In the genomic region with DNA sequence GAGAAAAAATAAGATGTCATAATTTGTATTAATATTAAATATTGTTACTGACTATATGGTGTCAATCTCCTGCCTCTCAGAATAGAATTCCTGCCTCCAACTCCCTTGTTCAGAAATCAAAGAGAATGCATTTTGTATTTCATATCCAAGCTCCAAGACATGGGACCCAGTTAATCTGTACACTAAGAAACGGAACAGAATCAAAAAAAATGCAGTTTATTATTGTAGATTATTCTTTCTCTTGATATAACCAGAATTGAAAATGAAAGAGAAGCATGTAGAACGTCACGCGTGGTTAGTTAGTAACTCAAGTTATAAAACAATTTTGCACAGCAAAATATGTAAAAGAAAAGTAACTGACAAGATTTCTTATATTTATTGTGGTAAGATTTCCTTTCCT, we compare ENCODE assay signal across 15 mouse cellular contexts. TPM values are rescaled to one million over a fixed set of nuclear protein-coding genes. Genes with fewer than 3 reads are reported as not detected.
DNase-seq lines count a peak whose midpoint lies in the region; ATAC-seq and TF ChIP-seq lines count a peak whose summit lies in the region.
"Had no signal": no experiment of that assay in that cellular context is flagged by ENCODE, and none has a peak within 500 bp of the region (broad histone marks: within the 10 kb centered on the region; RNA-seq: fewer than 3 reads in every experiment).

No protein-coding gene starts in this region.

- no peak for ATAC-seq in hindbrain, embryonic 14.5 days (ENCODE audit: low FRiP score)
- ATAC-seq in lung, embryonic 14.5 days (ENCODE audit: insufficient read depth), result no peak
- no peak for ATAC-seq in embryonic facial prominence, embryonic 14.5 days (ENCODE audit: low read depth)
- no peak for ATAC-seq in limb, embryonic 14.5 days (ENCODE audit: low FRiP score, low read depth)
- ATAC-seq: activated CD4-positive, CD25-positive, alpha-beta regulatory T cell, adult 4 months; forebrain, embryonic 14.5 days had no signal

- peak overlapping the region; percentile 36; the same call in 1 of the 2 replicates for H3K9ac ChIP-seq in hindbrain, embryonic 14.5 days
- no peak overlapping the region for H3K9ac ChIP-seq in lung, embryonic 14.5 days
- no peak overlapping the region for H3K9ac ChIP-seq in embryonic facial prominence, embryonic 14.5 days (ENCODE audit: low read depth, low read length)
- H3K9ac ChIP-seq in limb, embryonic 14.5 days (ENCODE audit: low read depth, low read length, severe bottlenecking), result no peak overlapping the region
- H3K9ac ChIP-seq: heart, embryonic 12.5 days had no signal

- H3K4me2 ChIP-seq in hindbrain, embryonic 14.5 days (replicated peaks), result peak overlapping the region; percentile 42
- H3K4me2 ChIP-seq in lung, embryonic 14.5 days, result peak overlapping the region; percentile 53
- peak overlapping the region; percentile 42 for H3K4me2 ChIP-seq in embryonic facial prominence, embryonic 14.5 days (ENCODE audit: low read depth, low read length)
- H3K4me2 ChIP-seq in limb, embryonic 14.5 days (replicated peaks; ENCODE audit: low read depth, low read length, severe bottlenecking), result peak overlapping the region; percentile 20; the same call in 1 of the 2 replicates
- H3K4me2 ChIP-seq: heart, embryonic 12.5 days had no signal

- H3K4me1 ChIP-seq in hindbrain, embryonic 14.5 days (replicated peaks; ENCODE audit: control insufficient read depth, insufficient read depth, low read length), result peaks cover 3% of the 10 kb centered on the region; the same call in 1 of the 2 replicates
- H3K4me1 ChIP-seq in hindbrain, embryonic 10.5 days (replicated peaks), result peaks cover 34% of the 10 kb centered on the region
- no peaks in the 10 kb centered on the region; the same call in 1 of the 2 replicates for H3K4me1 ChIP-seq in lung, embryonic 14.5 days (ENCODE audit: insufficient read depth)
- H3K4me1 ChIP-seq in embryonic facial prominence, embryonic 14.5 days (ENCODE audit: control insufficient read depth, insufficient read depth, low read length), result peaks cover 3% of the 10 kb centered on the region; the same call in 1 of the 2 replicates
- H3K4me1 ChIP-seq in limb, embryonic 14.5 days (ENCODE audit: control insufficient read depth, insufficient read depth, low read length), result peaks cover 7% of the 10 kb centered on the region; the same call in 1 of the 2 replicates

- no peaks in the 10 kb centered on the region for H3K36me3 ChIP-seq in hindbrain, embryonic 14.5 days (replicated peaks; ENCODE audit: control insufficient read depth, insufficient read depth)
- H3K36me3 ChIP-seq in hindbrain, embryonic 10.5 days, result no peaks in the 10 kb centered on the region
- peaks cover 6% of the 10 kb centered on the region; the same call in 1 of the 2 replicates for H3K36me3 ChIP-seq in lung, embryonic 14.5 days (ENCODE audit: insufficient read depth)
- H3K36me3 ChIP-seq in embryonic facial prominence, embryonic 14.5 days (ENCODE audit: control insufficient read depth, insufficient read depth, low read length), result no peaks in the 10 kb centered on the region
- H3K36me3 ChIP-seq in limb, embryonic 14.5 days (ENCODE audit: control insufficient read depth, insufficient read depth, low read length), result 0 out of 2 replicates have a peak, but pooled peaks cover 4% of the 10 kb centered on the region
- H3K36me3 ChIP-seq: heart, embryonic 12.5 days had no signal

- TF ChIP-seq POLR2A in limb, embryonic 14.5 days (IDR thresholded peaks at IDR 0.05; ENCODE audit: borderline replicate concordance, extremely low read depth, insufficient read depth, insufficient read length), result no peak

- no peak overlapping the region for H3K27ac ChIP-seq in hindbrain, embryonic 14.5 days
- H3K27ac ChIP-seq in hindbrain, embryonic 10.5 days, result no peak overlapping the region
- no peak overlapping the region for H3K27ac ChIP-seq in lung, embryonic 14.5 days (ENCODE audit: low read depth)
- no peak overlapping the region for H3K27ac ChIP-seq in embryonic facial prominence, embryonic 14.5 days (replicated peaks; ENCODE audit: low read depth, low read length)
- H3K27ac ChIP-seq in limb, embryonic 14.5 days (replicated peaks; ENCODE audit: low read depth, low read length), result no peak overlapping the region

- H3K9me3 ChIP-seq in hindbrain, embryonic 14.5 days (ENCODE audit: control insufficient read depth, low read length), result no peaks in the 10 kb centered on the region
- H3K9me3 ChIP-seq in hindbrain, embryonic 10.5 days, result no peaks in the 10 kb centered on the region
- H3K9me3 ChIP-seq in lung, embryonic 14.5 days (ENCODE audit: low read depth, low read length), result no peaks in the 10 kb centered on the region
- no peaks in the 10 kb centered on the region for H3K9me3 ChIP-seq in embryonic facial prominence, embryonic 14.5 days (ENCODE audit: control insufficient read depth, low read length)
- no peaks in the 10 kb centered on the region for H3K9me3 ChIP-seq in limb, embryonic 14.5 days (ENCODE audit: control insufficient read depth, low read length)
- H3K9me3 ChIP-seq: heart, embryonic 12.5 days had no signal

- WGBS in hindbrain, embryonic 14.5 days, result 86% methylated on average over 4 of the region's 4 CpGs
- 92% methylated on average over 4 of the region's 4 CpGs for WGBS in hindbrain, embryonic 10.5 days
- WGBS in lung, embryonic 14.5 days, result 79% methylated on average over 4 of the region's 4 CpGs
- WGBS in embryonic facial prominence, embryonic 14.5 days, result 83% methylated on average over 4 of the region's 4 CpGs
- WGBS in limb, embryonic 14.5 days, result 84% methylated on average over 4 of the region's 4 CpGs

- peak overlapping the region; percentile 21 for H3K4me3 ChIP-seq in hindbrain, embryonic 14.5 days (replicated peaks; ENCODE audit: low read length)
- no peak overlapping the region for H3K4me3 ChIP-seq in hindbrain, embryonic 10.5 days
- peak overlapping the region; percentile 19 for H3K4me3 ChIP-seq in lung, embryonic 14.5 days (ENCODE audit: low read depth, low read length)
- peak overlapping the region; percentile 20 for H3K4me3 ChIP-seq in embryonic facial prominence, embryonic 14.5 days (ENCODE audit: low read depth, low read length)
- no peak overlapping the region for H3K4me3 ChIP-seq in limb, embryonic 14.5 days (replicated peaks; ENCODE audit: low read length)
- H3K4me3 ChIP-seq: heart, embryonic 12.5 days had no signal

- H3K27me3 ChIP-seq in hindbrain, embryonic 14.5 days (ENCODE audit: control insufficient read depth, insufficient read depth, low read length), result peaks cover 7% of the 10 kb centered on the region
- H3K27me3 ChIP-seq in hindbrain, embryonic 10.5 days (ENCODE audit: insufficient read depth, poor library complexity, severe bottlenecking), result peaks cover 16% of the 10 kb centered on the region
- no peaks in the 10 kb centered on the region for H3K27me3 ChIP-seq in lung, embryonic 14.5 days (ENCODE audit: insufficient read depth, low read length)
- 0 out of 2 replicates have a peak, but pooled peaks cover 3% of the 10 kb centered on the region for H3K27me3 ChIP-seq in embryonic facial prominence, embryonic 14.5 days (replicated peaks; ENCODE audit: control insufficient read depth, insufficient read depth, low read length)
- H3K27me3 ChIP-seq in limb, embryonic 14.5 days (ENCODE audit: control insufficient read depth, insufficient read depth, low read length), result no peaks in the 10 kb centered on the region; the same call in 1 of the 2 replicates
- H3K27me3 ChIP-seq: heart, embryonic 12.5 days had no signal

- no peak for TF ChIP-seq CTCF in lung, embryonic 14.5 days (IDR thresholded peaks at IDR 0.05; ENCODE audit: low read depth)

- DNase-seq in hindbrain, embryonic 14.5 days (ENCODE audit: low spot score), result no peak
- DNase-seq in hindbrain, embryonic 10.5 days (ENCODE audit: low spot score), result no peak
- DNase-seq in lung, embryonic 14.5 days, result no peak
- DNase-seq in lung, postnatal 10 days, result no peak
- DNase-seq in embryonic facial prominence, embryonic 14.5 days (ENCODE audit: low spot score), result no peak
- DNase-seq in limb, embryonic 14.5 days (ENCODE audit: low spot score), result no peak
- no peak for DNase-seq in cerebellum, adult 8-10 months
- DNase-seq in adrenal gland, adult 8-10 months, result no peak
- DNase-seq: cerebellum, postnatal 10 days; gastrocnemius, postnatal 14 days; layer of hippocampus, adult 9-11 months; lung, adult 2 months had no signal

RNA-seq across cellular contexts. Expression of gene Maf, which starts 4.5 kb away (rescaled TPM):
- polyA plus RNA-seq in hindbrain, embryonic 14.5 days (2014; fragmentation: Nextera tagmentation; extraction: Ambion mirVana), result 14.3 and 17.0 TPM in 2 replicates
- polyA plus RNA-seq in hindbrain, embryonic 10.5 days (2016; fragmentation: Nextera tagmentation; extraction: Ambion mirVana), result 2.3 and 2.9 TPM in 2 replicates
- 12.6 and 14.1 TPM in 2 replicates for polyA plus RNA-seq in lung, embryonic 14.5 days (2014; fragmentation: Nextera tagmentation; extraction: Ambion mirVana)
- 14.3 and 14.8 TPM in 2 replicates for polyA plus RNA-seq in embryonic facial prominence, embryonic 14.5 days (2014; fragmentation: Nextera tagmentation; extraction: Ambion mirVana)
- polyA plus RNA-seq in limb, embryonic 14.5 days (2012; rRNA removed), result 16.9 and 17.8 TPM in 2 replicates
- polyA plus RNA-seq in limb, embryonic 14.5 days (2014; fragmentation: Nextera tagmentation; extraction: Ambion mirVana), result 11.6 and 12.4 TPM in 2 replicates
- 10 to 100 TPM; 21.3 to 29.8 (median 21.9) TPM for total RNA-seq in adrenal gland, adult 8-10 months (2022)

Comparison
In these comparisons a context has a peak if more than half of its experiments do, and no peak if none do; other contexts are left out.
1. H3K4me3 ChIP-seq: peak in hindbrain, embryonic 14.5 days (single experiment), lung, embryonic 14.5 days (single experiment) and embryonic facial prominence, embryonic 14.5 days (single experiment); none in hindbrain, embryonic 10.5 days (single experiment) and limb, embryonic 14.5 days (single experiment).
2. Peak in every context shown above with its lines, with median percentiles within 50 percentile points of each other: H3K4me2 ChIP-seq.